Mouse (Mus musculus): ENCODE data around the gene Prickle1. TPM values are rescaled to one million over a fixed set of nuclear protein-coding genes. Genes with fewer than 3 reads are reported as not detected.

Prickle1 gene
- 1 to 10 TPM; 4.9 to 6.1 TPM for polyA plus RNA-seq (2017; shearing (Covaris generic))

DNA sequence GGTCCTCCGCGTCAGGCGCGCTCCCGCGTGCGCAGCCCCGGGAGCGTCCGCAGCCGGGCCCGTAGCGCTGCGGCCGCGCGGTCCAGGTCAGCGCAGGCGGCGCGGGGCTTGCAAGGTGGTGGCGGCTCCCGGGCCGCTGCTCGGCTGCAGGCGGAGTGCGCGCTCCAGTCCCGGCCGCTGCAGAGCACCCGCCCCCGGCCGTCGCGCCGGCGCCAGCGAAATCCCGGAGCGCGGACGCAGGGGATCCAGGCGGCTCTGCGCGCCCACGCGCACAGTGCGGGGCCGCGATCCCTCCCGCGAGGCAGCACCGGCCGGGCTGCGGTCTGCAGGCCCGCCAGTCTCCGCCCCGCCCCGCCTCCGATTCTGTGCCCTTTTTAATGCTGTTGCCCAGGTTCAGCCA lies at the start of gene Prickle1:
Gene Prickle1 (minus strand): TSS at position 146 of the 400 bp plus-strand sequence.

Other genes starting within 250 kb of the Prickle1 start
- 10 to 100 TPM; 84.3 to 92.0 TPM for gene Zcrb1, start 197.6 kb downstream of the Prickle1 start, polyA plus RNA-seq (2017; shearing (Covaris generic))
- gene Pphln1, start 197.5 kb downstream of the Prickle1 start, polyA plus RNA-seq (2017; shearing (Covaris generic)), result 10 to 100 TPM; 37.4 to 41.7 TPM